Mouse (Mus musculus): Measurements from ENCODE around the gene Iqcn. TPM values are rescaled to one million over a fixed set of nuclear protein-coding genes. Genes with fewer than 3 reads are reported as not detected.

Iqcn gene
- polyA plus RNA-seq, 1 experiment from 2014 or later = 0.03 TPM

DNA sequence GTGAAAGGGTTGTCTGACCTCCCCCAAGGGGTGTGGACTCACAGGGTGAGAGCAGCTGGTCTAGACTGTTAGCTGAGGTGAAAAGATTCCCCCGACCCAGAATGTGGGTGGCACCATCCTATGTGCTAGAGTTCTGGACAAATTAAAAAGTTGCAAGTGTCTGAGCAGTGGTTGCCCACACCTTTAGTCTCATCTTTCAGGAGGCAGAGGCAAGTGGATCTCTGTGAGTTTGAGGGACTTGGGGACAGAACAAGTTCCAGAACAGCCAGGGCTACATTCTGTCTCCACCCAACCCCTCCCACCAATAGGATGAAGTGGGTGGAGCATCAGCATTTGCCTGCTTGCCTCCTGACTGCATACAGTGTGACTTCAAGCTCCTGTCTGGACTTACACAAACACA is 58.9 kb downstream of the Iqcn start:
- no peak overlapping the region for H3K4me2 ChIP-seq
- H3K4me3 ChIP-seq (replicated peaks) = no peak overlapping the region
- H3K9ac ChIP-seq = no peak overlapping the region
- peaks cover 36% of the 10 kb centered on the region for H3K36me3 ChIP-seq
- peaks cover 72% of the 10 kb centered on the region for H3K4me1 ChIP-seq
- WGBS = 80% methylated on average over 1 of the region's 1 CpGs
- ATAC-seq (replicated peaks; ENCODE audit: low FRiP score) = no peak
- H3K27ac ChIP-seq = no peak overlapping the region
- no peaks in the 10 kb centered on the region for H3K9me3 ChIP-seq (replicated peaks)
- no peaks in the 10 kb centered on the region for H3K27me3 ChIP-seq

DNA sequence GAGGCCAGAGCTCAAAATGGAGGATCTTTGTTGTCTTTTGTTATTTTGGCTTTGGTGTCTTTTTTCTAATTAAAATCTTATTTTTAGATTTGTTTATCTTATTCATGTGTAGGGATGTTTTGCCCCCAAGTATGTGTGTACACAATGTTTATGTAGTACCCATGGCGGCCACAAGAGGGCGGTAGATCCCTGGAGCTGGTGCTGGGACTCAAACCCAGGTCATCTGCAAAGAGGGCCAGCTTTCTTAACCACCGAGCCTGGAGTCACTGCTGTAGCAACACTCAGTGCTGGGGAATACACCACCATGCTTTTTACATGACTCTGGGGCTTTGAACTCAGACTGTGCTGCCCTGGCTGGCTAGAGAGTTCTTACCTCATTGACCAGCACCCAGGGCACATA is 60.1 kb downstream of the Iqcn start:
- Histone ChIP-seq H3K4me3 (replicated peaks) (no peak overlapping the region), H3K9me3 (replicated peaks) (no peaks in the 10 kb centered on the region), H3K4me2 (no peak overlapping the region), H3K4me1 (peaks cover 68% of the 10 kb centered on the region), H3K9ac (no peak overlapping the region), H3K27me3 (no peaks in the 10 kb centered on the region), H3K27ac (no peak overlapping the region), H3K36me3 (peaks cover 33% of the 10 kb centered on the region)
- 3% methylated on average over 3 of the region's 3 CpGs for WGBS
- ATAC-seq (replicated peaks; ENCODE audit: low FRiP score) = no peak

DNA sequence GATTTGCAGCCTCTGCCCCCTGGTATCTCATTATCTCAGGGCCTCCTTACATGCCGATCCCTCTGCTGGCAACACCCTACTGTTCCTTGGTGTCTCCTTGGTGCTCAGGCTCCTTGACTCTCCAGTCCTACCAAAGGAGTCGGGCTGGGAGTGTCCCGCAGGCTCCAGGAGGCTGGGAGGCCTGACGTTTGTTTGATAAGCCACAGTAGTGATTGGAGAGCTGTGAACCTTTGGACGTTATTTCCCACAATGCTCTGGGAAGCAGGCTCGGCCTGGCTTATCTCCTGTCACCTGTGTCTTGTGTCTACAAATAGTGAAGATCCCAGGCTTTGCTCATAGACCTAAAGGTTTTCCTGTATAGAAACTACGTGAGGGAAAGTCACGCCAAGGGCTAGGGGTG is 60.8 kb downstream of the Iqcn start:
- H3K27ac ChIP-seq = no peak overlapping the region
- no peak for ATAC-seq (replicated peaks; ENCODE audit: low FRiP score)
- peaks cover 34% of the 10 kb centered on the region for H3K36me3 ChIP-seq
- H3K4me3 ChIP-seq (replicated peaks) = no peak overlapping the region
- WGBS = 83% methylated on average over 8 of the region's 8 CpGs
- H3K9ac ChIP-seq = no peak overlapping the region
- H3K4me1 ChIP-seq = peaks cover 61% of the 10 kb centered on the region
- no peaks in the 10 kb centered on the region for H3K9me3 ChIP-seq (replicated peaks)
- H3K4me2 ChIP-seq = no peak overlapping the region
- H3K27me3 ChIP-seq = no peaks in the 10 kb centered on the region

- Histone ChIP-seq H3K27ac (no peak overlapping the region), H3K4me1 (peaks cover 55% of the 10 kb centered on the region), H3K9ac (no peak overlapping the region), H3K36me3 (peaks cover 39% of the 10 kb centered on the region), H3K9me3 (replicated peaks) (no peaks in the 10 kb centered on the region), H3K4me2 (peak overlapping the region; percentile 96; the same call in 1 of the 2 replicates), H3K4me3 (replicated peaks) (no peak overlapping the region), H3K27me3 (no peaks in the 10 kb centered on the region)
- ATAC-seq (replicated peaks; ENCODE audit: low FRiP score) = no peak
- 89% methylated on average over 13 of the region's 13 CpGs for WGBS
These were observed 61.4 kb downstream of the Iqcn start for GRCm38 (mm10) chr8:70764676-70765075.

- Histone ChIP-seq H3K4me1 (peaks cover 48% of the 10 kb centered on the region), H3K27me3 (no peaks in the 10 kb centered on the region), H3K9me3 (replicated peaks) (no peaks in the 10 kb centered on the region), H3K4me3 (replicated peaks) (peak overlapping the region; percentile 53), H3K27ac (peak overlapping the region; percentile 87; the same call in 1 of the 2 replicates), H3K4me2 (peak overlapping the region; percentile 96), H3K36me3 (peaks cover 45% of the 10 kb centered on the region), H3K9ac (peak overlapping the region; percentile 53)
- 74% methylated on average over 9 of the region's 9 CpGs for WGBS
- no peak for ATAC-seq (replicated peaks; ENCODE audit: low FRiP score)
These were observed 62.1 kb downstream of the Iqcn start for GRCm38 (mm10) chr8:70765329-70765728.

GRCm38 (mm10) chr8:70765838-70766570 is 62.7 kb downstream of the Iqcn start:
- Histone ChIP-seq H3K4me3 (replicated peaks) (peak overlapping the region; percentile 53), H3K36me3 (peaks cover 52% of the 10 kb centered on the region), H3K4me1 (peaks cover 45% of the 10 kb centered on the region), H3K9me3 (replicated peaks) (no peaks in the 10 kb centered on the region), H3K4me2 (peak overlapping the region; percentile 96), H3K27me3 (no peaks in the 10 kb centered on the region), H3K9ac (peak overlapping the region; percentile 53), H3K27ac (peak overlapping the region; percentile 87)
- WGBS = 2% methylated on average over 34 of the region's 34 CpGs
- ATAC-seq (replicated peaks; ENCODE audit: low FRiP score) = no peak

GRCm38 (mm10) chr8:70766571-70767440 is 63.5 kb downstream of the Iqcn start:
- 7% methylated on average over 21 of the region's 21 CpGs for WGBS
- peak overlapping the region; percentile 53 for H3K9ac ChIP-seq
- H3K4me1 ChIP-seq = peaks cover 40% of the 10 kb centered on the region
- peak overlapping the region; percentile 87 for H3K27ac ChIP-seq
- H3K9me3 ChIP-seq (replicated peaks) = no peaks in the 10 kb centered on the region
- H3K36me3 ChIP-seq = peaks cover 60% of the 10 kb centered on the region
- peak; percentile 78 for ATAC-seq (replicated peaks; ENCODE audit: low FRiP score)
- H3K4me2 ChIP-seq = peak overlapping the region; percentile 96
- H3K27me3 ChIP-seq = no peaks in the 10 kb centered on the region
- peak overlapping the region; percentile 53 for H3K4me3 ChIP-seq (replicated peaks)

Other genes starting within 250 kb of the Iqcn start
- 20.0 and 23.5 TPM in 2 replicates for gene Klhl26, start 226.5 kb upstream of the Iqcn start, polyA plus RNA-seq (2015; fragmentation: Nextera tagmentation; extraction: Ambion mirVana)
- 5.9 and 6.0 TPM in 2 replicates for gene Tmem59l, start 216.1 kb upstream of the Iqcn start, polyA plus RNA-seq (2015; fragmentation: Nextera tagmentation; extraction: Ambion mirVana)
- 21.1 and 24.1 TPM in 2 replicates for gene Crlf1, start 210.3 kb upstream of the Iqcn start, polyA plus RNA-seq (2015; fragmentation: Nextera tagmentation; extraction: Ambion mirVana)
- 128 and 133 TPM in 2 replicates for gene Rex1bd, start 196.7 kb upstream of the Iqcn start, polyA plus RNA-seq (2015; fragmentation: Nextera tagmentation; extraction: Ambion mirVana)
- 954 and 1,022 TPM in 2 replicates for gene Uba52, start 192.7 kb upstream of the Iqcn start, polyA plus RNA-seq (2015; fragmentation: Nextera tagmentation; extraction: Ambion mirVana)
- 295 and 322 TPM in 2 replicates for gene Fkbp8, start 175.7 kb upstream of the Iqcn start, polyA plus RNA-seq (2015; fragmentation: Nextera tagmentation; extraction: Ambion mirVana)
- 58.5 and 64.5 TPM in 2 replicates for gene Kxd1, start 175.5 kb upstream of the Iqcn start, polyA plus RNA-seq (2015; fragmentation: Nextera tagmentation; extraction: Ambion mirVana)
- gene Ell, start 164.0 kb upstream of the Iqcn start, polyA plus RNA-seq (2015; fragmentation: Nextera tagmentation; extraction: Ambion mirVana) = 20.3 and 23.8 TPM in 2 replicates
- 180 and 198 TPM in 2 replicates for gene Isyna1, start 109.1 kb upstream of the Iqcn start, polyA plus RNA-seq (2015; fragmentation: Nextera tagmentation; extraction: Ambion mirVana)
- 135 and 145 TPM in 2 replicates for gene Ssbp4, start 94.6 kb upstream of the Iqcn start, polyA plus RNA-seq (2015; fragmentation: Nextera tagmentation; extraction: Ambion mirVana)
- gene Lrrc25, start 87.3 kb upstream of the Iqcn start, polyA plus RNA-seq (2015; fragmentation: Nextera tagmentation; extraction: Ambion mirVana) = 2.5 TPM in 2 replicates
- 0.46 and 0.77 TPM in 2 replicates for gene Gdf15, start 71.0 kb upstream of the Iqcn start, polyA plus RNA-seq (2015; fragmentation: Nextera tagmentation; extraction: Ambion mirVana)
- 65.5 and 75.3 TPM in 2 replicates for gene Pgpep1, start 43.1 kb upstream of the Iqcn start, polyA plus RNA-seq (2015; fragmentation: Nextera tagmentation; extraction: Ambion mirVana)
- 291 and 295 TPM in 2 replicates for gene Lsm4, start 30.2 kb upstream of the Iqcn start, polyA plus RNA-seq (2015; fragmentation: Nextera tagmentation; extraction: Ambion mirVana)
- 59.9 and 68.1 TPM in 2 replicates for gene Jund, start 4.5 kb upstream of the Iqcn start, polyA plus RNA-seq (2015; fragmentation: Nextera tagmentation; extraction: Ambion mirVana)
- 0.55 and 0.83 TPM in 2 replicates for gene Gm3336, start 15.1 kb downstream of the Iqcn start, polyA plus RNA-seq (2015; fragmentation: Nextera tagmentation; extraction: Ambion mirVana)
- 7.6 and 9.4 TPM in 2 replicates for gene Pde4c, start 20.3 kb downstream of the Iqcn start, polyA plus RNA-seq (2015; fragmentation: Nextera tagmentation; extraction: Ambion mirVana)
- gene Rab3a, start 51.2 kb downstream of the Iqcn start, polyA plus RNA-seq (2015; fragmentation: Nextera tagmentation; extraction: Ambion mirVana) = 15.5 and 18.6 TPM in 2 replicates
- gene Mpv17l2, start 57.5 kb downstream of the Iqcn start, polyA plus RNA-seq (2015; fragmentation: Nextera tagmentation; extraction: Ambion mirVana) = 46.1 and 48.1 TPM in 2 replicates
- gene Pik3r2, start 73.3 kb downstream of the Iqcn start, polyA plus RNA-seq (2015; fragmentation: Nextera tagmentation; extraction: Ambion mirVana) = 58.0 and 66.9 TPM in 2 replicates
- 12.9 and 18.1 TPM in 2 replicates for gene Mast3, start 101.6 kb downstream of the Iqcn start, polyA plus RNA-seq (2015; fragmentation: Nextera tagmentation; extraction: Ambion mirVana)
- gene Il12rb1, start 105.0 kb downstream of the Iqcn start, polyA plus RNA-seq (2015; fragmentation: Nextera tagmentation; extraction: Ambion mirVana) = 0.09 and 0.12 TPM in 2 replicates
- 5.0 and 6.5 TPM in 2 replicates for gene Arrdc2, start 136.3 kb downstream of the Iqcn start, polyA plus RNA-seq (2015; fragmentation: Nextera tagmentation; extraction: Ambion mirVana)
- gene Kcnn1, start 159.8 kb downstream of the Iqcn start, polyA plus RNA-seq (2015; fragmentation: Nextera tagmentation; extraction: Ambion mirVana) = 2.6 and 2.9 TPM in 2 replicates
- 115 and 123 TPM in 2 replicates for gene Ccdc124, start 170.5 kb downstream of the Iqcn start, polyA plus RNA-seq (2015; fragmentation: Nextera tagmentation; extraction: Ambion mirVana)
- gene Slc5a5, start 189.3 kb downstream of the Iqcn start, polyA plus RNA-seq (2015; fragmentation: Nextera tagmentation; extraction: Ambion mirVana) = 0.06 and 0.25 TPM in 2 replicates
- gene Rpl18a, start 194.0 kb downstream of the Iqcn start, polyA plus RNA-seq (2015; fragmentation: Nextera tagmentation; extraction: Ambion mirVana) = 4,326 and 4,329 TPM in 2 replicates
- 49.7 and 58.9 TPM in 2 replicates for gene Map1s, start 202.5 kb downstream of the Iqcn start, polyA plus RNA-seq (2015; fragmentation: Nextera tagmentation; extraction: Ambion mirVana)